Mouse (Mus musculus) spleen, postnatal 14 days (tissue): Measurements from ENCODE around the gene Mdm2.
"Not testable (repeated sequence)": the region's sequence is repeated elsewhere in the genome, so short reads cannot be mapped to it uniquely, and the experiment has no call there.

Source experiments
- DNase-seq, 2 experiments: peaks; one replicate each; pipeline ENCODE4 v3.0.0; 2021 to 2022; ENCODE audit warnings: low spot score in 2 of 2

Mdm2 gene

DNA sequence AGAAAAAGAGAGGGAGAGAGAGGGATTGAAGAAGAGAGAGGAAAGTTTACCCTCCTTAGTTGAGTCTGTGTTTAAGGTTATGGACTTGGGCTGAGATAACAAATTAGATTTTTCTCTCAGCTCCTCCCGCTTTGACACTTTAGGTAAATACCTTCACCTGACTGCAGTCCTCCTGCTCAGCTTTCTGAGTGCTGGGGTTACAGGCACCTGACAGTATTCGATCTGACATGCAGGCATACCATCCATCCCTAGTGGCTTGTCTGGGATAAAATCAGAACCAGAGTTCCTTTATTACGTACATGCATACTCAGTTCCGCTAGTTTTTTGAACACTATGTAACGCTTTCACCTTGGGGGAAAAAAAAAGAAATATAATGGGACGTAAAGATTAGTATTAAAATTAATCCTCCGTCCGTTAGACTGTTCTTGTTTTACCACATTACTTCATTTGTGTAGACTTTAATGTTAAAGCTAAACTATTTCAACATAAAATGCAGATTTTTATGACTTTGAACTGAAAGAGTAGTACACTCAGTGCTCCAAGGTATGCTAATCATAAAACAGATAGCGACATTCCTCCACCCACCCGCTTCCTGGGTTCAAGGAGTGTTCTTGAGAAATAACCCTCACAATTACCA, 38.6 kb upstream of the Mdm2 start:
- DNase-seq = no peak

DNA sequence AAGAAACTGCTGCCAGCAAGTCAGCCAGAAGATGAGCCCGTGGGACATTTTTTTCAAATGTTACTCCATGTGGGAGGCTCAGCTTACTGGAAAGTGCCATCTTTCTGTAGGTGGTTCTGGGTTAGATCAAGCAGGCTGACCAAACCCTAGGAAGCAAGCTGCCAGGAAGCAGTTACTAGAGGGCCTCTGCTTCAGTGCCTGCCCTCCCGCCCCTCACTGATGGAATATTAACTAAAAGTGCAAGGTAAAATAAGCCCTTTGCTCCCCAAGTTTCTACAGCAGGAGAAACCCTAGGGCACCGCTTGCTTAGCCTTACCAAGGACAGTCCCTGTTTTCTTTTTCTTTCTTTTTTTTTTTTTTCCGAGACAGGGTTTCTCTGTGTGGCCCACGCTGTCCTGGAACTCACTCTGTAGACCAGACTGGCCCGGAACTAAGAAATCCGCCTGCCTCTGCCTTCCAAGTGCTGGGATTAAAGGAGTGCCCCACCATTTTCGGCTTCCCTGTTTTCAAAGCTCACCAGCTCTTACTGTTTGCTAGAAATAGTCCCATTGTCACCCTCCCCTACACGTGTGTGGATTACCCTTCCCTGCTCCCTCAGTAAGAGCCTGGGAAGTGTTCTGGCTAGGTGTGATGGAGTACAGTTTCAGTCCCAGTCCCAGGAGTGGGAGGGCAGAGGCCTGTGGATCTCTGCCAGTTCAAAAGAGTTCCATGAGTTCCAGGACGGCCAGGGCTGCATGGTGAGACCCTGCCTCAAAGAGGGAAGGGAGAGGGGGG, 37.9 kb upstream of the Mdm2 start:
- DNase-seq = no peak

DNA sequence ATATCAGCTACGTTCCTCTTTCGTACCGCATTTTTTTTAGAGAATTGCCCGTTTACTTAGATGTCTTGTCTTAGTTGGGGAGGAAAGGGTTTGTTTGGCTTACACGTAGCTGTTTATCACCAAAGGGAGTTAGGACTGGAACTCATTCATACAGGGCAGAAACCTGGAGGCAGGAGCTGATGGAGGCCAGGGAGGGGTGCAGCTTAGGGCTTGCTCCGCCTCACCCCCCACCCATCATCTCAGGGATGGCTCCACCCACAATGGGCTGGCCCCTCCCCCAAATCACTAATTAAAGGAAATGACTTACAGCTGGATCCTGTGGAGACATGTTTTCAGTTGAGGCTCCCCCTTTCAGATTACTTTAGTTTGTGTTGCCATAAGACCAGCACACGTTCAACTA, 37.2 kb upstream of the Mdm2 start:
- no peak for DNase-seq

DNA sequence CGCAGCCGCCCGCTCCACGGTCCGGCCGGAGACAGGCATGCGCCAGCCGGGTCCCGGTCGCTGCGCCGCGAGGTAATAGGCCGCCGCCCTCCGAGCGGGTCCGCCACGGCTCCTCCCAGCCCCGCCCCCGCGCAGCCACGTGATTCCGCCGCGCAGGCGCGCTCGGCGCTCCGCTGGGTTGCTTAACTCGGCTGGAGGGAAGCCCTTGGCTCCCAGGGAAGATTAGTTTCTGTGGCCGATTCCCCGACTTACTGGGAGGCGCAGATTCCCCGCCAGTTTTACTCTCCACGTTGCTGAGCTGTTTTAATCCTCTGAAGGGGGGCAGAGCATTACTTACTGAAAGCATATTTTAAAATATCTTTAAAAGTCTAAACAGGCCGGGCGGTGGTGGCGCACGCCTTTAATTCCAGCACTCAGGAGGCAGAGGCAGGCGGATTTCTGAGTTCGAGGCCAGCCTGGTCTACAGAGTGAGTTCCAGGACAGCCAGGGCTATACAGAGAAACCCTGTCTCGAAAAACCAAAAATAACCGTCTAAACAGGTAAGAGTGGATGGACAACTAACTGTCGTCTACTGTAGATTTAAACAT, 35.8 kb upstream of the Mdm2 start, which contains the start of gene Slc35e3:
TSS of gene Slc35e3 (minus strand) at position 69 of the 587 bp plus-strand sequence.
- DNase-seq = peak; percentile 95 to 97

DNA sequence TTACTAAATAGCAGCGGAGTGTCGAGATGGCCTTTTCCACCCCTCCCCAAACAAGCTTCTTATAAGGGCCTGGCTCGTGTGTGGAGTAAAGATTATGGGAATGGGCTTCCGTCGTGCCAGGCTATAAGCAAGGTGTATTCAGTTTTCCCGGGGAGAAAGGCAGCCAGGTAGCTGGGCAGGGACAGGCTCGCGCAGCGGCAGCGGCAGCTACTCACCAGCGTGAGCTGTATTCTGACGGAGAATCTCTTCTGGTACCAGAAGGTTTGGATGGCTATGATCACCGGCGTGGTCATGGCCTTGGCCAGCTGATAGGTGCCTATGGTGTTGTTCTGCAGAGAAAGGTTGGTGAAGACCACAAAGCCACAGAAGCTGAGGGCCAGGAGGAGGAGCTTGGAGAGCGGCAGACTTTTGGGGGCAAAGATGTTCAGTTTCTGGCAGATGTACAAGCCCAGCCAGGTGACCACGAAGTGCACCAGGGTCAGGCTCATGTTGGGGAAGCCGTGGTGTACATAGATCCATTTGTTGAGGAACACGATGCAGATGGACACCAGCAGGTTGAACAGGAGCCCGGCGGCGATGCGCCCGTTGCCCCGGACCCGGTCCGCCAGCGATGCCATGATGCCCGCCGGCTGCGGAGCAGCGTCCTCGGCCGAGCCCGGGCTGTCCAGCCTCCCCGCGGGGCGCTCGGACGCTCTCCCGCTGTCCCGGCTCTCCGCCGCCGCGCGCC, 35.2 kb upstream of the Mdm2 start:
- DNase-seq = not testable (repeated sequence)

DNA sequence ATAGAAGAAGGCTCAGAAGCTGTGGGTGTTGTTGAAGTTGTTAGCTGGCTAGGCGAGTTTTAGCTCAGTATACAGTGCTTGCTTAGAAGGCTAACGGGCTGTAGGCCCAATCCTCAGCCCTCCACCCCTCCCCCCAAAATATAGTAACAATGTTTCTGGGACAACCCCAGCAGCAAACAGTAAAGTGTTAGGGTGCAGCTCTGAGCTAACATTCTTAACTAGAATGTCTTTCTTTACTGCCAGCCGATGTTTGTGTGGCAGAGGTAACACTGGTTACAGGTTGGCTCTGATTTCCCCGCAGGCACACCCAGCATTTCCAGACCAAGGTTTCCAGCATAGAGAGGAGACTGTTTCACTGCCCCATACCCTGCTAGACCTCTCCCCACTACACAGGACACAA, 33.4 kb upstream of the Mdm2 start:
- no peak for DNase-seq

DNA sequence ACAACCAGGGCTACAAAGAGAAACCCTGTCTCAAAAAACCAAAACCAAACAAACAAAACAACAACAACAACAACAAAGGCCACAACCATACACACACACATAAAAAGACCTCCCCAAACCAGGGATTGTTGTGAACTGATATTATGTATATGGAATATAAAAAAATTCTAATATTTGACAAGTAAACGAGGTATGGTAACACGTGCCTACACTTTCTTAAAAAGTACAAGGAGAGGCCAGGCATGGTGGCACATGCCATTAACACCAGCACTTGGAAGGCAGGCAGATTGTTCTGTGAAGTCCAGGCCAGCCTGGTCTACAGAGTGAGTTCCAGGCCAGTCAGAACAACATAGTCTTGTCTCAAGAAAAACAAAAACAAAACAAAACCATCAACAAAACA, 32.6 kb upstream of the Mdm2 start:
- no peak for DNase-seq

DNA sequence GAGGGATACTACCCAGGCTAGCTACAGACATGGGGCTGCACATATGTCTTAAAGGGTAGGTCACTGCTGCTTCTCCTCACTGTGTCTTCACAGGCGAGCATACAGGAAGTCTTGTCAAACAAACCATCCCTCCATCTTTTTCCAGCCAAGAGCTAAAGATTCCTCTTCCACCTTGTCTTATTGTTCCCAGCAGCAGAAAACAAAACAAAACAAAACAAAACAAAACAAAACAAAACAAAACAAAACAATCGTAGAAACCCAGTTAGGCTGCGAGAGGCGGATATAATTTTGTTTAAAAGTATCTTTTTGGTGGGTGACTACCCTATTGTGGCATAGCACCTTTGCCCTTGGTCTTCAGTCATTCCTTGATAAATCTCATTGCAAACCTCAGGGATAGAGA, 32.1 kb upstream of the Mdm2 start:
- no peak for DNase-seq

DNA sequence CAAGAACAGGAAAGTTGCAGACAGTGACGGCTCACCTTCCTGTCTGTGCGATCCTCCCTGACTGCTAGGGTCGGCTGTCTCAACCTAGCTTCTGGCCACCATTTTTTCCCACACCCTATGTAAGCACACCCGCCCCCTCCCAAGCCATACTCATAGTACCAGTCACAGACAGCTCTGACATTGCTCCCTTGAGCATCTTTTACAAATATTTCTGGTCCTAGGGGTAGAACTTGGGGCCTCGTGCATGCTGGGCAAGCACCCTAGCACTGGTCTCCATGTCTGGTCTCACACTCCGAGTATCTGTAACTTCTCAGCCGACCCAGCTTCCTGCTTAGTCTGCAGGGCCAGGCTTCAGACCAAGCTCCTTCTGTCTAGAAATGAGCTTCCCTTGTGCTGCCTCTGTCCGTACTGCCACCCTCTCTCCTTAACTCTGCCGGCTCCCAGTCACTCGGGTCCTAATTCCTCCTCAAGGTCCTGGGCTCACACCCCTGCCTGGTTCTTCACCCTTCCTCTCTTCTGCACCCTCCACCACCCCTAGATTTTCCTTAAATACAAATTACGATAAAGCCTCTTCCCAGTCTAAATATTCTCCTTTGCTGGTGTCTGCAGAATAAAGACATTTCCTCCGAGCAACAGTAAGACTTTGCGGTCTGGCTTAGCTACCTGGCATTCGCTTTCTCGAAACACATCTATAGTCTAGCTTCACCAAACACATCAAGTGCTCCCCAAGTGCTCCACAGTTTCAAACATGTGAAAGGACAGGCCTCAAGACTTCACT, 31.3 kb upstream of the Mdm2 start:
- no peak for DNase-seq

DNA sequence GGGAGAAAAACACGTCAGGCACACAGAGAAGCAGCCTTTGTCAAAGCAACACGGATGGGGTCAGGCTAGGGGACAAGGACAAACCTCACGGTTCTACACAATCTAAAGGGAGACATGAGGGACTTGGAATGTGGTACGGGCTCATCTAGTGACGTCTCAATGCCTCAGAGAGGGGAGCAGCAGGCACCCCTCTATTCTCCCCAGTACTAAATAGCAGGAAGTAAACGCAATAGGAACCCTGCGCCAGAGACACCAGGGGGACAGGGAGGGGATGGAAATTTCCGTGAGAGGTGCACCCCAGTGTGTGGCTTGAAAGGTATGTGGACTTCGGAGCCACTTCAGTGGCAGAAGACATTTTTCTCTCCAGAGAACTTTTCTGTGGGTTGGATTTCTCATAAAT, 30.4 kb upstream of the Mdm2 start:
- no peak for DNase-seq

DNA sequence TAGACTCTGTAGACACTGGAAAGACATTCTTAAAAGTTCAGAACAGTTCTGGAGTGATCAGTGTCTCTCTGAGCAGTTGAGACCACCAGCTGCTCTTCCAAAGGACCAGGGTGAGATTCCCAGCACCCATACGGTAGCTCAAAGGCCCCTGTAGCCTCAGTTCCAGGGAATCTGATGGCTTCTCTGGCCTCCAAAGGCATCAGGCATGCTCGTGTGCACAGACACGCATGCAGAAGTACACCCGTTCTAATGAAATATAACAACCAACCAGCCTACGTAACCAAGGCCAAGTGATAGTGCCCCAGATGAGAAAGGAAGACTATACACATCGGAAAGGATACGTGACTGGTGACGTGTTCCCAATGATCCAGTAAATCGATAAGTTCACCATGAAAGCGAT, 29.6 kb upstream of the Mdm2 start:
- no peak for DNase-seq

DNA sequence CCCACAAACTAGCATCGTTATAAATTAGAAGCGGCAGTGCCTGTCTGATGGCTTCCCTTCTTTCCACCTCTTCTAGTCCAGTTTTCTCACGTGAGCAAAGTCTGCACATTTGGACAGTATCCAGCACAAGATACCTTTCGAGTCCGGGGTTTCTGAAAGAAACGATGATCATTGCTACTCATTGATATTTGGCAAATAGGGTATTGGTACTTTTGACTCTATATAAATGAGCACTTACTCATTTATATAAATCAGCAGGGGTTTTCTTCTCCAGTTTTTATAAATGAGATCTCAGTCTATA, 29.0 kb upstream of the Mdm2 start:
- no peak for DNase-seq

DNA sequence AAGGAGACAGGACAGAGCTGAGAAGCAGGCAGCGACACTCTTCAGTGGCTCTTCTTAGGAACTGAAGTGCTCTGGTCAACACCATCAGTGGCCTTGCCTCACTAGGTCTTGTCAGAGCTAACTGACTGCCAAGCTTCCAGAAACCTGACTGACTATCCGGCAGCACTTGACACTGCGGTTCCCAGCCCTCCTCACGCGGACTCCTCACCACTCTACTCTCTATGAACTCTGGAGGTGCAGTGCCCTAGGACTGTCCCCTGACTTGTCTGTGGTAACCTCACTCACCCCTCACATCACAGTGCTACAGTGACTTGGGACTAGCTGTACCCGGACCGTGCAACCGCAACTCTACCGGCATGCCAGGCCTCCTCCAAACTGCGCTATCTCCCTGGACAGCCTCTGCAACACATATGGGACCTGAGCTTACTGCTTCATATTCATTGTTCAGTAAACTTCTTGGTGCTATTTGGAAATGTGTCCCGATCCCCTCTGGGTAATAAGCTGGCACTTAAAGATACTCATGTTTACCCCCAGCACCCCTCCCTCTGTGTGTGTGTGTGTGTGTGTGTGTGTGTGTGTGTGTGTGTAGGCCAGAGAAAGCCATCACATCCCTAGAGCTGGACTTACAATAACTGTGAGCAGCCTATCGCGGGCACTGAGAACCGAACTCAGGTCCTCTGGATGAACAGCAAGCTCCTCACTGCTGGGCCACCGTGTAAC, 28.5 kb upstream of the Mdm2 start:
- no peak for DNase-seq

DNA sequence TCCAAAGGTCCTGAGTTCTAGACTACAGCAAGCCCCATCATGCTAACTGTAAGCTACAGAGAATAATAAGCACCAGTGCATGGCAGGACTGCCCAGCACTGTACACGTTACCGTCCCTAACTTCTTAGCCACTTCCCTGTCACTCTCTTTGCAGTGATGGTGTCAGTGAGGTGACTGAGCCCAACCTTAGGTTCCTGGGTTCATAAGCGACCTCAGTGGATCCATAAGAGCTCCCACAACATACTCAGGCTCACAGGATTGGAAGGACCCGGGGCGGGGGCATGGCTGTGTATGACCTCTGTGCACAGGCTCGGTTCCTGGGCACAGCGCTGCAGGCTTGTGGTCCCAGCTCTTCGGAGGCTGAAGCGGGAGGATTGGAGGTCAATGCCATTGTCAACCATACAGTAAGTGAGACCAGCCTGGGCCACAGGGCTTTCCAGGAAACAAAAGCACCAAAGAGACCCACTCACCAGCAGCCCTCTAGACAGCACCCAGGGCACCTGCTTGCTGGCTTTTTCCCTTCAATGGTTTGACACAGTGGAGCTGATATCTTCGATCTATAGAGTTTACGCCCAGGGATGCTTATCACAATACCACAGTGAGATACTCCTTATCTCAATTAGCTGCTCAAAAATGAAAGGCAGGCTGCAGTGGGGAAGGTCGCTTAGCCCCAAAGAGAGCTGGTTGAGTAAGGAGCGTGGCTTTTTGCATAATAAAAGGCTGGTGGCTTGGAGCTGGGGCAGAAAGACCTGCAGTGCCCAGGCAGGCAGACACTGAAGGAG, 27.8 kb upstream of the Mdm2 start:
- DNase-seq = no peak

DNA sequence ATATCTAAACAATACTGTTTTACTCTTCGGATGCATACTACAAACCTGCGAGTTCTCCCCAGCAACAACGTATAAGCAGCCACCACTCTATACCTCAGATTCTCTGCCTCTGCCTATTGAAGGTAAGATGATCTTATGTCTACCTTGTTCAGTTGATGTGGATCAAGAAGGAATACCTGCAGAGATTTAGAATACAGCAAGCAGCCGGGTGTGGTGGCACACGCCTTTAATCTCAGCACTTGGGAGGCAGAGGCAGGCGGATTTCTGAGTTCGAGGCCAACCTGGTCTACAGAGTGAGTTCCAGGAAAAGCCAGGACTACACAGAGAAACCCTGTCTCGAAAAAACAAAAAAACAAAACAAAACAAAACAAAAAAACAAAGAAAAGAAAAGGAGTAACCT, 26.9 kb upstream of the Mdm2 start:
- DNase-seq = not testable (repeated sequence)

DNA sequence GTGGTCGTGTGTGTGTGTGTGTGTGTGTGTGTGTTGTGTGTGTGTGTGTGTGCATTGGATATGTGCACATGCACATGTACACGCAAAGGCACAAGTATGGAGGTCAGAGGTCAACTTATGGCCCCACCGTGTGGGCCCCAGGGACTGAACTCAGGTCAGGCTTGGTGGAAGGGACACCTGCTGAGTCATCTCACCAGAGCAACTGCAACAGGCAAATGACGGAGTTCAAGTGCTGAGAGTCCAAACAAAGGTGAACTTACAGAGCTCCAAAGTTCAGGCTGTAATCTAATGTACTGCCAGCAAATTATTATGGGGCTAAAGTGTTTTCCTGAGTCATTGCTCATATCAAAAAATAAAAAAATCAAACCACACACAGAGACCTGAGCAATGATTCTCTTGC, 26.5 kb upstream of the Mdm2 start:
- no peak for DNase-seq

DNA sequence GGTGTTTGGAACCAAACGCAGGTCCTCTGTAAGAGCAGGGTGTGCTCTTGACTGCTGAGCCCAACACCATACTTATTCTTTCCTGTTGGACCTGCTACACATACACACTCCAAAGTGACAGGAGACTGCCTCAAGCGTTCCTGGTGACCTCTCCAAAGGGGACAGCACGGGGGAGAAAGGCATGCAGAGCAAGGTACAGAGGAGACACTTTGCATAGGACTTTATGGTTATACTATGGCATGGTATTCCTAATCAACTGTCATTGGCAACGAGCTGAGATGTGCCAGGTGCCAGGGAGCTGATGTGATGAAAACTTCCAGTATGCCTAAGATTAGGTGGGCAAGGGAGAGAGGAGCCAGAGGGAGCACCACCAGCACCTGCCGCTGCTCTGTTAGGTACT, 26.0 kb upstream of the Mdm2 start:
- no peak for DNase-seq

DNA sequence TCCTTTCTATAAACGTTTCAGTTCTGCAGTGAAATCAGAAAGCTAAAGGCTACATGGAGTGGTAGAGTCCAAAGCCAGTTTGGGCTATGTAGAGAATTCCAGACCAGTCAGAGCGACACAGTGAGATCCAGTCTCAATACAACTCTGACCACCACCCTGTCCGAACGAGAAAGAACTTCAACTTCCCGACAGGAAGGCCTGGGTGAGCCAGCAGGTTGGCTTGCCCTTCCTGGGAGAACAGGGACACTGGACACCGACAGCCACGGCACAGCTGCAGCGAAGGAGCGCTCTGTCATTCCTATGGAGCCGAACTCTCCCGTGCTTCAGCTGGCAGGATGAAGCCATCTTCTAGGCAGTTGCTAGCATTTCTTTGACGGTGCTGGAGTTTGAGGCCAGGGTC, 24.8 kb upstream of the Mdm2 start:
- DNase-seq = not testable (repeated sequence)

DNA sequence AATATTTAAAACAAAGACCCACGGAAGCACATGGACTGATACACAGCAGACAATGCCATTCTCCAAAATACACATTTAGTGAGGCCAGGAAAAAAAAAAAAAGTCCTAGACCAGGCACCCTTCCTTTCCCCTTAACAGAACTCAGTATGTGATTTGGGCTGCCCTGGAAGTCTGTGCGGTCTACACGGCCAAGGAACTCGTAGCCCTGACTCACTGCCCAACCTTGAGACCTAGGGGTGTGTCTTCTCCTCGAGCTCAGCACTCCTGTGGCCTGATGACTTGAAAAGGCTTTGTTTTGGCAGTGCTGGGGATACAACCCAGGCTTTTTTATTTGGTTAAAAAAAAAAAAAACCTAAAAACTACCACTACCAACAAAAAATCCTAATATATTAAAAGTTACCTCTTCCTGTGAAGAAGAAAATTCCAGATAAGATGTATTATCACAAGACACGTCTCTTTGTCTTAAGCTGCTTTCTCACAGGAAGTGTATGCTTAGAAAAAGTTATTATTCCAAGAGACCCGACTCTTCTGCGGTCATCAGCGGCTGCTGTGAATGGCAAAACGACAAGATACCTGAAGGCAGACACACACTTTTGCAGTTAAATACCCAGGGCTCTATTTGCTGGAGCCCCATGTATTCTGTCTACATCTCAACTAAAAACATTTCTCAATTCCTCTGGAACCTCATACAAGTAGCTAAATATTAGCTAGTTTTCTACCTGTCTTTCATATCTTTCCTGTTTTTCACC, 23.7 kb upstream of the Mdm2 start:
- not testable (repeated sequence) for DNase-seq

DNA sequence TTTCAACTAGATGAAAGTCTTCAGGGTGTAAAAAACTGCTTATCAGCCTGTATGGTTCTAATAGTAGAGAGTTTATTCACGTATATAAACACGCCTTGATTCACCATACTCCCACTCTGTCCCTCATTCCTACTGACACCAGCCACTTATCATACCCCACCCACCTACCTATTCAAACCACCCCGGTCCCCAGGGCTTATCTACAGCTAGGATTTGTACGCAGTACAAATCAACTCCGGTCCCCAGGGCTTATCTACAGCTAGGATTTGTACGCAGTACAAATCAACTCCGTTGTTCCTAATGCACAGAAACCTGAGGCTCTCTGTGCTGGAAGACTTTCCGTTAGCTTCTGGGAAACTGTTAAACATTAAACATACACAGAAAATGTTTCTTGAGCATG, 23.1 kb upstream of the Mdm2 start:
- DNase-seq = not testable (repeated sequence)
